Mouse (Mus musculus) heart, postnatal 4 days (tissue): ENCODE measurements around the gene Ano2. TPM values are rescaled to one million over a fixed set of nuclear protein-coding genes. Genes with fewer than 3 reads are reported as not detected.

ENCODE experiments used
- DNase-seq: peaks from one replicate; pipeline ENCODE4 v3.0.0; 2021
- total RNA-seq, 2 experiments: library from RNA; stranded (reverse); gene quantifications; 2 replicates each; pipeline ENCODE4 v1.2.3; 2021

Ano2 gene
- total RNA-seq, 2 experiments from 2014 or later: 0.29 TPM; not detected in 1

DNA sequence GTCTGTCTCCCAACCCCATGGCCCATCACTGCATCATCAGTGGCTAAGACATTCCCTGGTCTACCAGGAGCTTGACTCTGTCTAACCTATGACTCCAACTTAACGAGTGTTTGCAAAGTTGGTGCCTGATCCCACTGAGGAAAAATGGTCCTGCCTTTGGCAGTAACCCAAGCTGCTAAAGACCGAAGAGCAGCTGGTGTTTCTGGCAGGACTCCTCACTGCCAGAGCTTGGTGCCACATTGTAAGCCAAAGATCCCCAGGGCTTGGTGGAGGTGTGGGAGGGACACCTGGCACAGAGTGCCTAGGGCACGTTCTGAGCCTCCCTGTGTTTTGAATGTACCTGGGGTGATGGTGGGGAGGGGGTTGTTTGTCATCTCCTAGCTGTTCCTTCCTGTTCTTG, 232.5 kb downstream of the Ano2 start:
- no peak for DNase-seq

DNA sequence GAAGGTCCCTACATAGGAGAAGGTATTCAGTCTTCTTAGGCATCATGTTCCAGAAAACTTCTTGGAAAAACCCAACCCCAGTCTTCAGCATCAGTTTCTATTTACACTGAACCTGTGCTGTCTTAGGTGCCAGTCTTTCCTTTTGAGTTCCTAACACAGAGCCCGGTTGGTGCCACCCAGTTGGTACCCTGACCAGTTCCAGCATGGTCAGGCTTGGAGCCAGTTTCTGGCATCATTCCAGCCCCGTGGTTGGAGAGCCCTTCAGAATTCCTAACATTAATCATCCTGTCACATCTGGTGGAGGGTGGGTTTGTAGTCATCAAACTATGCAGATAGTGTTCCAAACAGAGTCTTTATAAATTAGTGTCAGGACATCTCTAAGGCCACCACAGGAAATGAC, 234.8 kb downstream of the Ano2 start:
- peak; percentile 6 for DNase-seq

DNA sequence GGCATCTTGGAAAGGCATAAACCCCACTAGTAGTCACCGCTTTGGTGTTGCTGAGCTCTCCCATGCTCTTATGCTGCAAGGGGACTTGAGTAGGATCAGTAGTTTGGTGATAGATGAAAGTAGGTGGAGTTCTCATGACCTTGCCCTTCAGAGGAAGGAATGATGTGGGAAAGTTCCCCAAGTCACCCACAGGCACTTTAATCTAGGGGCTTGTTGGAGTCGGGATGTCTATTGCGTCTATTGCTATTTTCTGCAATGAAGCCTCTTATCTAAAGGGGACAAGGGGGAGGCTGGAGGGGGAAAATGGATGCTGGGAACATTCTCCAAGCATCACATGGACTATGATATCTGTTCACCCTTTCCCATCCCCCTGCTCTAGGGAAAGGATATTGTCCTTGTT, 235.6 kb downstream of the Ano2 start:
- DNase-seq: no peak

DNA sequence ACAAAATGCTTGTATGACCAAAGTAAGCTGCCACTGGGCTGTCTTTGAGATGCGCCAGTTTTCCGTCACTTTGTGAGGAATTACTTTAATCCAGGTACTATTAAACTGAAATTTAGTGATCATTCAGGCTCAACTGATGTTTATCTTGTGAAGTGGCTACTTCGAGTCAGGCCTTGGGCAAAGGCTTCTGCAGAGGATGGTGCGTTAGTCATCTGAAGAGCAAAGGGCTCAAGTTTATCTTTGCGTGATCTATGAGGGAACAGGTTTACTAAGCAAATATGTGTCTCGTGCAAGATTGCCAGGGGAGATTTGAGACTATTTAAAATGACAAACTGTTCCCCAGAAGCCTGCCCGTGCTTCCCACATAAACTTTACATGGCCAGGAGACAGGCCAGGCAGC, 241.7 kb downstream of the Ano2 start:
- no peak for DNase-seq

DNA sequence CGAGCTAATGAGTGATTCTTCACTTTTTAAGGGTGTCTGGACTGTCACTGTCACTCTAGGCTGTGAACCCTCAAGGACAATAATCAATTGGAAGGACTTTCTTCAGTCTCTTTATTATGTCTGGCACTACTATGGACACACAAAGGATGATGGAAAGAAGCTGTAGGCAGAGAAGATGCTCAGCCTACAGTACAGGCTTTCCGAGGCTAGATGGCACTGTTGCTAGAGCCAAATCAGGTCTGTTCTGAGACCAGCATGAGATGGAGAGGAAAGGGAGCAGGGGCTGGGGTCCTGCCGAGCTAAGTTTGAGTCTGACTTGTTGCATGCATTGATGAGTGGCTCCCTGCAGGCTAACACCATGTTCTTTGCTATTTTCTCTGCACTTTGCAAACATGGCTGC, 264.7 kb downstream of the Ano2 start:
- DNase-seq: peak; percentile 47

DNA sequence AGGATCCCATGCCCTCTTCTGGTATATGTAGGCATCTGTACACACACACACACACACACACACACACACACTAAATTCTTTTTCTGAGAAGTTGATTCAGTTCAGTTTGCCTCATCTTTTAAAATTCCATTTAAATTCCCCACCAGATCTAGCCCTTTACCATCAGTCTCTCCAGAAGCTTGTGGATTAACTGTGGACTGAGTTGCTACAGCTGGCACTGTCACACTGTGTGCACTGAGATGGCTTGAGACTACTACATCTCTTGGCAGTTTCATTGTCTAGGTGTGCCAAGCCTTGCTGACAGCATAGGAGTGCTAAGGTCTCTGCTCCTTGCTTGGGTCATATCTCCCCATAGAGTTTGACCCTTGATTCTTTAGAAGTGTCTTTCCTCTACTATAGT, 283.3 kb downstream of the Ano2 start:
- DNase-seq: no peak

DNA sequence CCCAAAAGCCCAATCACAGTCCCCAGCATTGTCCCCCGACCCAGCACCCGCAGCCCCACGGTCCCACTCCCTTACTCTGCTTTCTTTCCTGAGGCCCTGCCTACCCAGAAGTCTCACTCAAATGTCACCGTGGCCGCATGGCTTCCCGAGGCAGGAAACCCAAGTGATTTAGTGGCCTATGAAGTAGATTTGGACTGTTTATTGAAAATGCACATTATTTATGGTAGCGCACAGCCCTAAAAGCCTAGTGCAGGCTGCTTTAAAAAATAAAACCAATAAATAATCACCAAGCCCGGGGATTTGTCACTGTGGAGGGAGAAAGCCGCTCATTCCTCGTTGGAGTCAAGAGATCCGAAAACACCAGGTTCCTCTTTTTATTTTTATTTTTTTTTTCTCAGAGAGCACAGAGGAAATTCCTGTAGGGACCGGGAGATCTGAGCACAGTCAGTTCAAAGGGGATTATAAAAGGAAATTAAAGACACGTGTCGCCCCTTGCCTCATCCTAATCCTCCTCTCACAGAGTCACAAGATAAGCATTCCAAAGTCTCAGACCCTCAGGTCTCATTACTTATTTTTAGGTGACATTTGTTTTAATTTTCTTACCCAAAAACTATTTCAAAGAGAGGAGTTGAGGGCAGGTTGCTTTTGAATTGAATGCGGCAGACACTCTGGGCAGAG, 285.7 kb downstream of the Ano2 start:
- no peak for DNase-seq

DNA sequence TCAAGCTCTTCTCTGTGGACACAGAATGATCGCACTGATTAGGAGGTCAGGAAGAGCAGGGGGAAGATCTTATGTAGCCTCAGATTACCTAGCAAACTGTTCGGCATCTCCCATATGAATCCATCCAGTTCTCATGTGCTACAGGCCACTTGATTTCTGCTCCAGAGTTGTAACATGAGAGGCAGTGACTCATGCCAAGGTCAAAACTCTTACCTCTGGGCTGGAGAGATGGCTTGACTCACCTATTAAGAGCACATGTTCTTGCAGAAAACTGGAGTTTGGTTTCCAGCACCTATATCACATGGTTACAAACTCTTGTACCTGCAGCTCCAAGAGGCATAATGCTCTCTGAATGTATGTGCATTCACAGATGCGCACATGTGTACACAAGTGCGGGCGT, 289.4 kb downstream of the Ano2 start:
- DNase-seq: no peak

DNA sequence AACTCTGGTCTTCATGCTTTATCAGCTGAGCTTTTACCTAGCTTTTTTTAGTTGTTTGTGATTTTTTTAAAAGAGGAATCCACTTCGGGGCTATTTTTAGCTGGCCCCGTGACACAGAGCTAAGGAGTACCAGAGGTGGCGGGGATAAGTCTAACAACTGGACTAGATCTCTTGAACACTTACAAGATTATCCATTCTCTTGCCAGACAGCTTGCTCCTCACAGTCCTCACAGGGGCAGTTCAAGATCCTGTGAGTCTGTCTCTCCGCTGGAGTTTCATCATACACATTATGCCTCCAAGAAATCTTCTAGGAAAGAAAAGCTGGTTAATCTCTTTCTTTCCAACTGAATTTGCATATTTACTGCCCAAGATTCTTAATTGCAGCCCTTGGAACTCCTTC, 293.8 kb downstream of the Ano2 start:
- no peak for DNase-seq

DNA sequence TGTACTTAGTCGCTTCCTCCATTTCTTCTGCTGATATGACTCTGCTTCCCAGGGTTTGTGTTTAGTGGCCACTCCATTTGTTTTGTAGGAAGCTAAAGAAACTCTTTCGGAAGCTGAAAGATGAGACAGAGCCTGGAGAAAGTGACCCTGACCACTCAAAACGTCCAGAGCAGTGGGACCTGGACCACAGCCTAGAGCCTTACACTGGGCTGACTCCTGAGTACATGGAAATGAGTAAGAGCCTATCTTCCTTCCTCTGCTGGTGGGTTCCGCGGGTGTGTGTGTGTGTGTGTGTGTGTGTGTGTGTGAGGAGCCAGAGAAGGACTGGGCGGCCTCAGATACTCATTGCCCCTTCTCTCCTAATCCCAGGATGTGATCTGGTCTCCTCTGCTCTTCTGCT, 302.5 kb downstream of the Ano2 start:
- DNase-seq: peak; percentile 41

DNA sequence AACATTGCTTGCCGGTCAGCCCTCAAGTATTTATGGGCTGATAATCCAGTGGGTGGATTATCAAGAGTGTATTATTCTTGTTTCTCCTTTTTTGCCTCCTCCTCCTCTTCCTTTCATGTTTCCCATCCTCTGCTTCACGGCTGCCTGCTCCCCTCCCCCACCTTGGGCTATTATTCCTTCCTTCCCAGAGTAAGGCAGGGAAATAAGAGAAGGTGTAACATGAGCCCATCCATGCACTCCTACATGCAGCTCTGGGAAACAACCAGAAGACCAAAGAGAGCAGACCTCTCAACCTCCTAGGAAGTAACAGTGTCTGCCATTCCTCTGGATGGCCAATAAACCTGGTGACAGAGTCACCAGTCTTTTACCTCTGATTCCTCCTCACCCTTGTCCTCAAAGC, 311.6 kb downstream of the Ano2 start:
- no peak for DNase-seq

DNA sequence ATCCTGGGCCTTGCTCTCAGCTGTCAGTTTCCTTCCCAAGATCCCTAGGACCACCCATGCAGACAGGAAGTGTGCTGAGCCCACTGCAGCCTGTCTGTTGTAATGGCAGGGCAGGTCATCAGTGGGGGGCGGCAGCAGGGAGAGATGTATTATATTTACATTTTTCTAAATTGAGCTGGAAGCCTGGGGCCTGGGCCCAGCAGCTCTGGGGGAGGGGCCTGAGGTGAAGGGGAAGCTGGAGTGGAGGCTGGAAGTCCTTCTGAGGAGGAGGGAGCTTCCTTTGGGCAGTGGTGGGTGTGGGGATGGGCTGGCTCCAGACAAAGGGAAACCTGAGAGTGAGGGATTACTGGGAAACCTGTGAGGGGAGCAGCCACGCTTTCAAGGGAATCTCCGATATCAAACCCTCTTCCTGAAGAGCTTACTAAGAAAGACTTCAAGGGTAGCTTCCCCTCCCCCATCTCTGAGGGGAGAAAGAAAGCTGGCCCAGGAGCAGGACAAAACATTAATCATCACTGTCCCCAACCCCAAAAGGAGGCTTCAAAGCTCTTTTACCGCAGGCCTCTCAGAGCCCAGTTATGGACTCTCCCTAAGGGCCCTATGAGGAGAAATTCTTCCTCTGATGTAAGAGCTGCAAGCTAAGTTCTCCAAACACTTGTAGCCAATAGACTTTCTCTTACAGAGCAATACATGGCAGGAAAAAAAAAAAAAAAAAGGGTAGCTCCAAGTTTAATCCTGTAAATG, 313.0 kb downstream of the Ano2 start:
- peak; percentile 24 for DNase-seq

DNA sequence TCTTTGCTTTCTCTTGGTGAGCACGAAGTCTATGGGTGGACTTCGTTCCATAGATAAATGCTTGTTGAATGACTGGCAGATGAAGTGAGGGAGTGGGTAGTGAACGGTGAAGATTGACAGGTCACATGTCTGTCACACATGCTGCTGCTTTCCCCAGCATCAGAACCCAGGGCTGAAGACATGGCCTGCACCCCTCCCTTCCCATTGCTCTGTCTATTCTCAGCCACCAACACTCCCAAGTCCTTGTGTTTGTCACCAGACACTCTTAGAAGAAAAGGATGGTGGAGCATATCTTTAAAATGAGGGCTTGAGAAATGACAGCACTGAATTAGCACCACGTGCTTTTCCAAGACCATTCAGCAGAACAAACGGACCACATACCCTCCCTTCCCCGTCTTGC, 316.4 kb downstream of the Ano2 start:
- DNase-seq: no peak

DNA sequence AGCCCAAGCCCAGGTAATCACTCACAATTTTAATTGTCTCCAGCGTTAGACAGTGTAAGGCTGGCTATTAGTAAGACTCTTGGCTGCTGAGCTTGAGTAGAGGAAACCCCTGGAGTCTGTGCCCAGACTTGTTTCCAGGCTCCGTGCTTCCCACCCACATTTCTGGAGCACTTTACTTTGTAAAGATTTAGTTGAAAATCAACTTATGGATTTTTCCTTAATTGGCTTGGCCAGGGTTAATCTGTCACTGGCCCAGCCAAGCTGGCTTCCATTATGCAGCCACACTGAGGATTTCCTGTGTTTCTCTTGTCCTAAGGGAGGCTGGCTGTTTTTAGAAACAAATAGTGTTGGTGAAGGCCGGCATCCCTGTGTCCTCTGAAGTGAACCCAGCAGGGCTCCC, 318.9 kb downstream of the Ano2 start:
- peak; percentile 14 for DNase-seq

DNA sequence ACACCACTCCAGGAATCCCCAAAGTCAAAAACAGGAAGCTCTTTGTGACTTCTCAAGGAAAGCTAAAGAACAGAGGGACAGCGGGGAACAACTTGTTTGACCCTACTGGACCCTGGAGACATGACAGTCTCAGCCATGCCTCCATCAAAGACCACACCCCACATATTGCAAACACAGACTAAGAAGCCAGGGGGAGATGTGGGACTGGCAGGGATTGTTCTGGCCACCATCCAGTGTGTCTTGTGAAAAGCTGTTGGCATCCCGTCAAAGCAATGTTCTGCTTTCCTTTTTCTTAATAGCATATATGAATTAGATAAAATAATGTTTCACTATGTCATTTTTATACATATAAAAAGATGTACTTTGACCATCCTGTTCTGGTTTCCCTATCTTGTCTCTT, 326.8 kb downstream of the Ano2 start:
- peak; percentile 31 for DNase-seq

DNA sequence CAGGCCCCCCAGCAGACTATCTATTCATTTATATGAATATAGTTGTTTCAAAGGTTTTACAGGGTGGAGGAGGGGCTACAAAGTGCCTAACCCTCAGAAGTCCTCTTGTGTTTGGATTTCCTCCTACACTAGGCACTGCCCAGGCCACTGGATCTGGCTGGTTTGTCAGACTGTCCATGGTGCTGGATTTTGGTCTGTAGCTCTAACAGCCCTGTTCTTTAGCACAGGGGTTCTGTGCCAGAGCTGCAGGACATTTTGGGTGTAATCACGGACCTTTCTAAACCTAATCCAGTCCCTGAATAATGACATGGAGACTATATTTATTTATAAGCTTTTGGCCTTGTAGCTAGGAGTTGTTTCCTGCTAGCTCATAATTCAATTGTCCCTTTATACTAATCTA, 328.2 kb downstream of the Ano2 start:
- DNase-seq: peak; percentile 12

DNA sequence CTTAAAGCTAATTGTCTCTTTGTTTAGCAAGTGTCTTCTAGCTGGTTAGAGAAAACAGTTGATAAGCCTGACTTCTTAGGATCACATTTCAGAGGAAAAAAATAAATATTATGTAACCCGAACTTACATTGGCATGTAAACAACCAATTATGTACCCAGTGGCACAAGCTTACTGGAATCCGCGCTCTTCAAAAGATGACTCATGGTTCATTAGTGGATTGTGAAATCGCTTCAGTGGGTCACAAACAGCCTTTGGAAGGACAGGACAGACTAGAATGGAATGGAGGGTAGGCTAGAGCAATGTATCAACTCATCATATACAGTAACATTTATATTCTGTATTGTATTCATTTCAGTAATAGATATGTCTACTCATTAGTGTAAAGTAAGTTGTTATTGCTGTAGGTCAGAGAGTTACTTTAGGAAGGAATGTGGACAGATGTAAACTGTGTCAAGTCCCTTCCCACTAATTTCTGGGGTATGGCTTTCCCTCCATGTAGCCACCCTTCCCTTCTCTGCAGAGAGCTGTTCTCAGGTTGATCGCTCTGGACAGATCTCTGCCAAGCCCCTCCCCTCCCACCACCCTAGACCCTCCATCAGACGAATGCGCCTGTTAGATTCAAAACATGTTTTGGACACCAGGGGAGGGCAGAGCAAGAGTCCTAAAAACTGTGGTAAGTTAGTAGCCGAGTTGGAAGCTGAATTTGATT, 343.6 kb downstream of the Ano2 start:
- no peak for DNase-seq

DNA sequence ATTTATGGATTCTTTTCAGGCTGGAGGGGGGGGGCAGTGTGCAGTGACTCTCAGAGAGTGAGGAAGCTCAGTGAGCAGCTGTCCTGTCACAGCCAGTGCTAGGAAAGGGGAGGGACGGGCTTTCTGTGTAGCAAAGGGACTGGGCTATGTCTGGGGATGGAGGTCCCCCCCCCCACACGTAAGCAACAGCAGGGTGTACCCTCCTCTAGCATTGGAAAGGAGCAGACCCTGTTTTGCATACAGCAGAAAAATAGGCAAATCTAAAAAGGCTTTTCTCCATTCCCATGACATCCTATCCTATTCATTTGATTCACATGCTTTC, 344.1 kb downstream of the Ano2 start:
- DNase-seq: no peak

DNA sequence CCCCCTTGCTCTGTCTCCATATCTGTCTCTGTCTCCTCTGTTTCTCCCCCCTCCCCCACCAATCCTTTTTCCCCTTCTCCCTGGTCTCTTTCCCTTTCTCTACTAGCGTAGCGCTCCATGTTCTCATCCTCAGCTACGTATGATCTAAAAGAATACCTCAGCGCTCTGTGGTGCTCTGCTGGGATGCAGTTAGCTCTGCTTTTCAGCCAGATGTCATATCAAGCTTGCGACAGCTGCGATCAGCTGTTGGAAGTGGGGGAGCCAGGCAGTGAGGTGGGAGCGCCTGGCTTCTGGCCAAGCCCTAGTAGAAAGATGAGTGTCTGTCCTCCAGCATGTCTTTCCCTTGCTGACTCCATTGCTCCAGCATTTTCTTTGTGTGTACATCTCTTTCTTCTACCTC, 344.5 kb downstream of the Ano2 start:
- peak; percentile 72 for DNase-seq

DNA sequence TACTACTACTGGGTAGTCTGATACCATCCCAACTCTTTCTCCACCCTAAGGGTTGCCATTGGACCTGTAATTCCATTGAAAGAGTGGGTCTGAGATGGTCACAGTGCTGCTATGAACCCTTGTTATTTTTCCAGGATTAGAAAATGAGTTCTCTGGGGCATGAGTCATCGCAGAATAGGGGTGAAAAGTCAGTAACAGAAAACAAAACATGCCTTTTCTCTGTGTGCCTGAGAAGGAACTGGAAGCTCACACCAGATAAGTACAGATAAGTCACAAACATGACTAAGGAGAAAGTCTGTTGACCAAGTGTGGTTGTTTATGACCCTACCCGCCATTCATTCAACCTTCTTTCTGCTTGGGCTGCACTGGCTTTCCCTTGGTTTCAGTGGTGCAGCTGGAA, 345.4 kb downstream of the Ano2 start:
- no peak for DNase-seq

DNA sequence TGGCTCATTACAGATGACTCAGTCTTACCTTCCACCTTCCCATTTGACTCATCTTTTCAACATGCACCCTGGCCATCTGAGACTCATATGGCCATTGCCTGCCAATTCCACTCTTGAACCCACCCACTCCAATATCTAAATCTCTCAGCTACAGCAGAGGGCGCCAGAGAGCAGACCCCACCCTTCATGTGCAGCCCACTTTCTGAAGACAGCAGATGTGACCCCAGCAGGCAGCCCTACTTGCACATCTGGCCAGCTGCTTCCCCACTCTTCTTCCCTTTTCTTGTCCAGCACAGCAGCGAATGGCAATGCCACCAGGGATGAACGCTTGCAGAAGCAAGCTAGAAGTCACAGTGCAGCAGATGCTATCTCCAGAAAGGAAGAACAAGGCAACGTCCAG, 355.7 kb downstream of the Ano2 start:
- peak; percentile 42 for DNase-seq

DNA sequence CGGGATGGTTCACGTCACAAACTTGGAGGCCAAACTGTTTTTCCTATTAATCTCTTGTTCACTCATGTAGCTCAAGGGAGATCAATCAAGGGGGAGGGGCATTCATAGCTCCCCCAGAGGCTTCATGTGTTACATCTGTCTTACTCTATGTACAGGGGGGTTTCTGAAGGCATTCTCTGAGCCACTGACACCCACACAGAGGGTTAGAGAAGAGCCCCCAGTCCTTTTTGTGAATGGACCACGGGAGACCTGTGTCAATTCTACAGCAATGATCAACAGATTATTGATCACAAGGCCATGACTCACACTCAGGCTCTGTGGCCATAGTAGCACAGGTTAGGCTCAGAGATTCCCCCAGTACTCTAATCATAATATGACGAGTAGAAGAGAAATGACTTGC, 358.0 kb downstream of the Ano2 start:
- DNase-seq: no peak

DNA sequence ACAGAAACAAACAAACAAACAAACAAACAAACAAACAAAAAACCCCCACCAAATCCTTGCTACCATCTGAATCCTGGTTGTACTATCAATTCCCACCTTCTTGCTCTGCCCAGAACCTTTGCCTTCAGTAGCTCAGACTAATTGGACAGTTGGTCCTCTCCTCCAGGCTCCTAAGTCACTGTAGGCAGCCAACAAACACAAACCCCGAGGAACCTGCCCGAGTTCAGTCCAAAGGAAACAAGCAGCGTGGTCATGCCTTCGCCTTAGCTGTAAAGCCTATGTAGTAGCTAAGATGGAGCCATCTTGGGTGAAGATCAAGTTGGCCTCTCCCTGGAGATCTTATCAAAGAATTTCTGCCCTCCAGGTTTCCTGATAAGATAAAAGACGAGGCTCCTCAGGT, 362.9 kb downstream of the Ano2 start:
- DNase-seq: no peak

DNA sequence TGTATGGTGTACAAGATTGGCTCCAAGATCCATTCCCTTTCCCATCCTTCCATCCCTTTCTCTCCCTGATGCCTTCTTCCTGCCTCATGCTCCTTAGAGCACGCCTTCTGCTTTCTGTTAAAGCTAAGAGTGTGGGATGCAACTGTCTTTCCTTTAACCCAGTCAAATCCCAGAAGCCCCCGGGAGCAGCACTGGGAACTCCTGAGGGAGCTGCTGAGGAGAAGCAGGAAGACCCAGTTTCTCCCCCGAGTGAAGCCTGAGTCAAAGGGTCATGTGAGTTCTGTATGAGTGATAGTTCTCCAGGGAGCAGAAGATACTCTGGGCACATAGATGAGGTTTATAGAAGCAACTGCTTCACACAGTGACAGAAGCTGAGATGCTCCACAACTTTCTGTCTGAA, 367.5 kb downstream of the Ano2 start:
- DNase-seq: peak; percentile 9
